Mouse (Mus musculus) c-Kit-positive CD71-negative TER-119-negative erythroid progenitor cells, embryonic 14.5 days (primary cell): ENCODE measurements around the gene Dnah17.

ENCODE experiments used
- DNase-seq: peaks from one replicate; pipeline ENCODE4 v3.0.0-alpha.2; 2013; ENCODE audit warnings: low read depth

Dnah17 gene

GRCm38 (mm10) chr11:117994250-117995057, 136.0 kb downstream of the Dnah17 start:
- DNase-seq: no peak

GRCm38 (mm10) chr11:117993190-117994175, 137.0 kb downstream of the Dnah17 start:
- no peak for DNase-seq

GRCm38 (mm10) chr11:117991502-117992470, 138.6 kb downstream of the Dnah17 start:
- peak; percentile 63 for DNase-seq

GRCm38 (mm10) chr11:117989926-117990325, 140.5 kb downstream of the Dnah17 start:
- DNase-seq: peak; percentile 60

GRCm38 (mm10) chr11:117989241-117989640, 141.2 kb downstream of the Dnah17 start:
- DNase-seq: no peak

GRCm38 (mm10) chr11:117987968-117988367, 142.5 kb downstream of the Dnah17 start:
- DNase-seq: no peak

GRCm38 (mm10) chr11:117987032-117987451, 143.4 kb downstream of the Dnah17 start:
- DNase-seq: no peak

- peak; percentile 78 for DNase-seq
These were observed 144.1 kb downstream of the Dnah17 start, which contains the start of gene Pgs1 for GRCm38 (mm10) chr11:117986126-117987031. TSS of gene Pgs1 (plus strand) at chr11:117986292.

GRCm38 (mm10) chr11:117983770-117984169, 146.7 kb downstream of the Dnah17 start:
- DNase-seq: no peak

GRCm38 (mm10) chr11:117982426-117982825, 148.0 kb downstream of the Dnah17 start:
- DNase-seq: no peak

GRCm38 (mm10) chr11:117979388-117979787, 151.0 kb downstream of the Dnah17 start:
- no peak for DNase-seq

- DNase-seq: no peak
These were observed 152.6 kb downstream of the Dnah17 start for GRCm38 (mm10) chr11:117977694-117978360.

- DNase-seq: no peak
These were observed 154.3 kb downstream of the Dnah17 start for GRCm38 (mm10) chr11:117976081-117976582.

- no peak for DNase-seq
These were observed 155.0 kb downstream of the Dnah17 start for GRCm38 (mm10) chr11:117975211-117975967.

GRCm38 (mm10) chr11:117974327-117975125, 155.9 kb downstream of the Dnah17 start:
- no peak for DNase-seq

GRCm38 (mm10) chr11:117973569-117973968, 156.9 kb downstream of the Dnah17 start:
- DNase-seq: no peak

GRCm38 (mm10) chr11:117972656-117973558, 157.5 kb downstream of the Dnah17 start:
- DNase-seq: no peak
